Mouse (Mus musculus): ENCODE measurements around the gene Nnat. TPM values are rescaled to one million over a fixed set of nuclear protein-coding genes. Genes with fewer than 3 reads are reported as not detected.
A peak's percentile ranks its signal among the peaks of the same experiment; 100 is the strongest.
"Not testable (repeated sequence)": the region's sequence is repeated elsewhere in the genome, so short reads cannot be mapped to it uniquely, and the experiment has no call there.

The Nnat gene
- polyA plus RNA-seq, 1 experiment from 2014 or later = 7,318 TPM

- Histone ChIP-seq H3K27ac (replicated peaks) (no peak overlapping the region), H3K9ac (no peak overlapping the region), H3K36me3 (no peaks in the 10 kb centered on the region), H3K27me3 (no peaks in the 10 kb centered on the region), H3K4me1 (replicated peaks) (peaks cover 31% of the 10 kb centered on the region), H3K4me3 (no peak overlapping the region), H3K4me2 (no peak overlapping the region), H3K9me3 (no peaks in the 10 kb centered on the region)
- WGBS = 38% methylated on average over 2 of the region's 2 CpGs
- no peak for ATAC-seq (ENCODE audit: low FRiP score, low read depth)
Observed at GRCm38 (mm10) chr2:157568881-157569280, 9.0 kb downstream of the Nnat start.

- H3K36me3 ChIP-seq = no peaks in the 10 kb centered on the region
- H3K27ac ChIP-seq (replicated peaks) = no peak overlapping the region
- H3K4me3 ChIP-seq = no peak overlapping the region
- no peak overlapping the region for H3K9ac ChIP-seq
- 66% methylated on average over 9 of the region's 9 CpGs for WGBS
- no peak overlapping the region for H3K4me2 ChIP-seq
- no peak for ATAC-seq (ENCODE audit: low FRiP score, low read depth)
- H3K27me3 ChIP-seq = no peaks in the 10 kb centered on the region
- H3K4me1 ChIP-seq (replicated peaks) = peaks cover 20% of the 10 kb centered on the region
- no peaks in the 10 kb centered on the region for H3K9me3 ChIP-seq
Observed at GRCm38 (mm10) chr2:157569796-157570485, 10.1 kb downstream of the Nnat start.

- Histone ChIP-seq H3K9ac (no peak within 1 kb of the TSS), H3K27ac (replicated peaks) (no peak within 1 kb of the TSS), H3K36me3 (no peaks in the 10 kb centered on the region), H3K9me3 (no peaks in the 10 kb centered on the region), H3K4me3 (no peak within 1 kb of the TSS), H3K4me1 (replicated peaks) (peaks cover 15% of the 10 kb centered on the region), H3K27me3 (no peaks in the 10 kb centered on the region), H3K4me2 (no peak within 1 kb of the TSS)
- WGBS = 6% methylated on average over 6 of the region's 6 CpGs
- ATAC-seq (ENCODE audit: low FRiP score, low read depth) = no peak
Observed at GRCm38 (mm10) chr2:157571224-157571832, 11.4 kb downstream of the Nnat start, which contains the start of gene Blcap. Gene Blcap, minus strand, starts transcription at chr2:157571274.

GRCm38 (mm10) chr2:157572786-157573185 is 12.9 kb downstream of the Nnat start:
- 65% methylated on average over 2 of the region's 2 CpGs for WGBS
- Histone ChIP-seq H3K27me3 (no peaks in the 10 kb centered on the region), H3K4me2 (no peak overlapping the region), H3K4me3 (no peak overlapping the region), H3K27ac (replicated peaks) (no peak overlapping the region), H3K4me1 (replicated peaks) (peaks cover 5% of the 10 kb centered on the region), H3K9me3 (no peaks in the 10 kb centered on the region), H3K36me3 (no peaks in the 10 kb centered on the region), H3K9ac (no peak overlapping the region)
- no peak for ATAC-seq (ENCODE audit: low FRiP score, low read depth)

- H3K27me3 ChIP-seq; H3K4me2 ChIP-seq; H3K27ac ChIP-seq (replicated peaks); ATAC-seq (ENCODE audit: low FRiP score, low read depth); H3K36me3 ChIP-seq; H3K9me3 ChIP-seq; H3K4me3 ChIP-seq; H3K9ac ChIP-seq; H3K4me1 ChIP-seq (replicated peaks): not testable (repeated sequence)
- 29% methylated on average over 7 of the region's 7 CpGs for WGBS
Observed at GRCm38 (mm10) chr2:157585351-157585750, 25.5 kb downstream of the Nnat start.

GRCm38 (mm10) chr2:157596876-157597566 is 37.1 kb downstream of the Nnat start:
- Histone ChIP-seq H3K9me3 (no peaks in the 10 kb centered on the region), H3K27me3 (no peaks in the 10 kb centered on the region), H3K4me2 (no peak overlapping the region), H3K4me3 (no peak overlapping the region), H3K36me3 (no peaks in the 10 kb centered on the region), H3K27ac (replicated peaks) (no peak overlapping the region), H3K4me1 (replicated peaks) (no peaks in the 10 kb centered on the region), H3K9ac (no peak overlapping the region)
- no peak for ATAC-seq (ENCODE audit: low FRiP score, low read depth)
- 65% methylated on average over 22 of the region's 22 CpGs for WGBS

GRCm38 (mm10) chr2:157601435-157601839 is 41.6 kb downstream of the Nnat start:
- 87% methylated on average over 6 of the region's 6 CpGs for WGBS
- no peak for ATAC-seq (ENCODE audit: low FRiP score, low read depth)
- H3K9me3 ChIP-seq = no peaks in the 10 kb centered on the region
- H3K9ac ChIP-seq = no peak overlapping the region
- H3K36me3 ChIP-seq = no peaks in the 10 kb centered on the region
- H3K4me1 ChIP-seq (replicated peaks) = 0 out of 2 replicates have a peak, but pooled peaks cover 5% of the 10 kb centered on the region
- no peak overlapping the region for H3K4me3 ChIP-seq
- no peak overlapping the region for H3K27ac ChIP-seq (replicated peaks)
- no peak overlapping the region for H3K4me2 ChIP-seq
- peaks cover 3% of the 10 kb centered on the region; the same call in 1 of the 2 replicates for H3K27me3 ChIP-seq

GRCm38 (mm10) chr2:157605025-157605675 is 45.3 kb downstream of the Nnat start:
- peak; percentile 72; the same call in 1 of the 2 replicates for ATAC-seq (ENCODE audit: low FRiP score, low read depth)
- Histone ChIP-seq H3K27ac (replicated peaks) (no peak overlapping the region), H3K9me3 (no peaks in the 10 kb centered on the region), H3K4me2 (no peak overlapping the region), H3K9ac (no peak overlapping the region), H3K36me3 (no peaks in the 10 kb centered on the region), H3K4me1 (replicated peaks) (peaks cover 18% of the 10 kb centered on the region), H3K4me3 (no peak overlapping the region), H3K27me3 (peaks cover 3% of the 10 kb centered on the region; the same call in 1 of the 2 replicates)
- WGBS = 6% methylated on average over 18 of the region's 18 CpGs

GRCm38 (mm10) chr2:157607542-157608236 is 47.8 kb downstream of the Nnat start:
- ATAC-seq (ENCODE audit: low FRiP score, low read depth) = peak; percentile 8; the same call in 1 of the 2 replicates
- H3K9me3 ChIP-seq = no peaks in the 10 kb centered on the region
- H3K4me3 ChIP-seq = no peak overlapping the region
- no peak overlapping the region for H3K9ac ChIP-seq
- peaks cover 18% of the 10 kb centered on the region for H3K4me1 ChIP-seq (replicated peaks)
- peaks cover 3% of the 10 kb centered on the region; the same call in 1 of the 2 replicates for H3K27me3 ChIP-seq
- no peak overlapping the region for H3K4me2 ChIP-seq
- peak overlapping the region; percentile 44 for H3K27ac ChIP-seq (replicated peaks)
- no peaks in the 10 kb centered on the region for H3K36me3 ChIP-seq
- 31% methylated on average over 9 of the region's 9 CpGs for WGBS

GRCm38 (mm10) chr2:157611735-157612134 is 51.9 kb downstream of the Nnat start:
- Histone ChIP-seq H3K4me3 (no peak overlapping the region), H3K27ac (replicated peaks) (no peak overlapping the region), H3K36me3 (no peaks in the 10 kb centered on the region), H3K4me1 (replicated peaks) (peaks cover 24% of the 10 kb centered on the region), H3K9ac (no peak overlapping the region), H3K27me3 (no peaks in the 10 kb centered on the region), H3K4me2 (no peak overlapping the region), H3K9me3 (no peaks in the 10 kb centered on the region)
- 71% methylated on average over 3 of the region's 3 CpGs for WGBS
- ATAC-seq (ENCODE audit: low FRiP score, low read depth) = no peak
